Mouse (Mus musculus): ENCODE measurements around the gene Tsfm. TPM values are rescaled to one million over a fixed set of nuclear protein-coding genes. Genes with fewer than 3 reads are reported as not detected.
A peak's percentile ranks its signal among the peaks of the same experiment; 100 is the strongest.
"Not testable (repeated sequence)": the region's sequence is repeated elsewhere in the genome, so short reads cannot be mapped to it uniquely, and the experiment has no call there.

Gene Tsfm
- total and polyA plus RNA-seq, 2 experiments from 2014 or later, result 49.0 to 62.7 TPM

DNA sequence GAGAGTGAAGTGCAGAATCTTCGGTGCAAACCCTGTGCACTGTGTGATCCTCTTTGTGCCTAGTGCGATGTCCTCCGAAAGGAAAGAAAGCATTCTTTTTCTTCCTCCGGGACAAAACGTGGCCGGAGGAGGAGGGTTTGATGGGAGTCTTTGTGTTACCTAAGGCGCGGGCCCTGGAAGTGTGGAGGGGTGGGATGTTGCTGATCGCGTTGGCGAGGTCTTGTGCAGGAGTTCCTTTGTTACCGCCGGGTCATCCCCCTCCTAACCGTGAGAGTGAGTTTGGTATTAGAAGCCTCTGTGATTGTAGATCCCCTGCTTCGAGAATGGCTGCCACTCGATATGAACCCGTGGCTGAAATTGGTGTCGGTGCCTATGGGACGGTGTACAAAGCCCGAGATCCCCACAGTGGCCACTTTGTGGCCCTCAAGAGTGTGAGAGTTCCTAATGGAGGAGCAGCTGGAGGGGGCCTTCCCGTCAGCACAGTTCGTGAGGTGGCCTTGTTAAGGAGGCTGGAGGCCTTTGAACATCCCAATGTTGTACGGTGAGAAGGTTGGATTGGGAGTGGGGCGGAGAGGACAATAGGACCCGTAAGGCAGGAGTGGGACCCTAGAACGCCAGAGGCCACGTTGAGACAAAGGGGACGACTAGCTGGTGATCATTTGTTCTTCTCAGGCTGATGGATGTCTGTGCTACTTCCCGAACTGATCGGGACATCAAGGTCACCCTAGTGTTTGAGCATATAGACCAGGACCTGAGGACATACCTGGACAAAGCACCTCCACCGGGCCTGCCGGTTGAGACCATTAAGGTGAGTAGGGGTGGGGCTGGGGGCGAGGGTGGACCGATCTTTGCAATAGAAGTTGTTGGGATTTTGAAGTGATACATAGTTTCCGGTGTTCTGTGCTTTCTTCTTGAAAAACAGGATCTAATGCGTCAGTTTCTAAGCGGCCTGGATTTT is 33.6 kb upstream of the Tsfm start:
- DNase-seq (ENCODE audit: low spot score) (no peak), ATAC-seq (peak; percentile 0; the same call in 1 of the 2 replicates)
- peak overlapping the region; percentile 80 for H3K4me3 ChIP-seq (ENCODE audit: low read length)
- H3K9me3 ChIP-seq (ENCODE audit: low read length), result no peaks in the 10 kb centered on the region
- no peaks in the 10 kb centered on the region for H3K27me3 ChIP-seq (ENCODE audit: insufficient read depth, low read length)
- peaks cover 36% of the 10 kb centered on the region for H3K36me3 ChIP-seq (ENCODE audit: insufficient read depth, low read length)
- H3K4me2 ChIP-seq (ENCODE audit: low read depth, low read length), result peak overlapping the region; percentile 79
- peak overlapping the region; percentile 97 for H3K9ac ChIP-seq (replicated peaks; ENCODE audit: low read length)
- 12% methylated on average over 37 of the region's 37 CpGs for WGBS
- peaks cover 19% of the 10 kb centered on the region; the same call in 1 of the 2 replicates for H3K4me1 ChIP-seq (ENCODE audit: insufficient read depth, low read length)
- no peak for TF ChIP-seq CTCF (IDR thresholded peaks at IDR 0.05; ENCODE audit: low read depth)
- H3K27ac ChIP-seq, result peak overlapping the region; percentile 92

DNA sequence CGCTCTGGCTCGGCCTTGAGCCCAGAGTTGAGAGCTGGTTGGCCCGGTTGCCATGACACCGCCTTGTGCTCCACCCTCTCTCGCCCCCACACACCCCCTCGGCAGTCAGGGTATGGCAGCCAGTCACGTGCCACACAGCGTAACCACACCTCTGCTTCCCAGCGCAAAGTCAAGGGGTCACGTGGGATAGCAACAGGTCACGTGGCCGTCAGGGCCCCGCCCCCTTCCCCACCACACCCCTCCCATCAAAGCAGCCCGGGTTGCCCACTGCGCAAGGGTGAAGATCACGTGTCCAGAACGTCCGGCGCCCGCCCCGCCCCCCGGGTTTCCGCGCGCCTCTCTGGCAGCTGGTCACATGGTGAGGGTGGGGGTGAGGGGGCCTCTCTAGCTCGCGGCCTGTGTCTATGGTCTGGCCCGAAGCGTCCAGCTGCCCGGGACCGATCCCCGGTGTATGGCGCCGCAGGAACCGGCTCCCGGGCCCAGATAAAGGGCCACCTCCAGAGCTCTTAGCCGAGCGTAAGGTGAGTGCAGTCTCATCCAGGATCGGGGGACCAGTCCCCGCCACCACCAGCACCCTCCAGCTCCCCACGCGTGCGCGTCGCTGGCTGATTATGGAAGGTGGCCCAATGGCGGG is 32.7 kb upstream of the Tsfm start, which contains the start of gene Cdk4:
Gene Cdk4, plus strand, starts transcription at position 296 of the 634 bp plus-strand sequence.
- Histone ChIP-seq H3K4me1 (ENCODE audit: insufficient read depth, low read length) (peaks cover 12% of the 10 kb centered on the region; the same call in 1 of the 2 replicates), H3K36me3 (ENCODE audit: insufficient read depth, low read length) (peaks cover 36% of the 10 kb centered on the region), H3K27ac (peak within 1 kb of the TSS; percentile 92), H3K9ac (replicated peaks; ENCODE audit: low read length) (peak within 1 kb of the TSS; percentile 97), H3K4me3 (ENCODE audit: low read length) (peak within 1 kb of the TSS; percentile 80), H3K9me3 (ENCODE audit: low read length) (no peaks in the 10 kb centered on the region), H3K4me2 (ENCODE audit: low read depth, low read length) (peak within 1 kb of the TSS; percentile 79), H3K27me3 (ENCODE audit: insufficient read depth, low read length) (no peaks in the 10 kb centered on the region)
- WGBS, result under 1% methylated on average over 45 of the region's 46 CpGs
- TF ChIP-seq CTCF (IDR thresholded peaks at IDR 0.05; ENCODE audit: low read depth), result peak; percentile 31; the same call in 1 of the 2 replicates
- ATAC-seq, result peak; percentile 94
- DNase-seq (ENCODE audit: low spot score), result peak; percentile 99

DNA sequence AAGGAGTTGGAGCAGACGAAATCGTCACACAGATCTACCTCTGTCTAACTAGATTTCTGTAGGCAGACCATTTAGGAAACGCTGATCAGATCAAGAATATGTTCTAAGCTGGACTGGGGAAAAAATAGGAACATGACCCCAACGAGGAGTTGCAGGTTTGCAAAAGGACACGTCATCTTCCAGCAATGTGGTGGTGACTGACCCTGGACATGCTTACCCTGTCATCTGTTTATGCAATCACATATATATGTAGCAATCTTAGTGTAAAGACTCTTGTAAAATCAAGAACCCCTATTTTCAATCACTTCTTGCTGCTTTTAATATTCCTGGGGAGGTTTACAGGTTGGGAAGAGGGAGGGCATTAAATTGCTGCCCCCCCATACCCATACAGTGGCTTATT is 31.9 kb upstream of the Tsfm start:
- no peak overlapping the region for H3K4me3 ChIP-seq (ENCODE audit: low read length)
- no peak for TF ChIP-seq CTCF (IDR thresholded peaks at IDR 0.05; ENCODE audit: low read depth)
- no peak overlapping the region for H3K9ac ChIP-seq (replicated peaks; ENCODE audit: low read length)
- peaks cover 12% of the 10 kb centered on the region; the same call in 1 of the 2 replicates for H3K4me1 ChIP-seq (ENCODE audit: insufficient read depth, low read length)
- no peak for ATAC-seq
- 76% methylated on average over 5 of the region's 5 CpGs for WGBS
- H3K27me3 ChIP-seq (ENCODE audit: insufficient read depth, low read length), result no peaks in the 10 kb centered on the region
- peaks cover 31% of the 10 kb centered on the region for H3K36me3 ChIP-seq (ENCODE audit: insufficient read depth, low read length)
- no peaks in the 10 kb centered on the region for H3K9me3 ChIP-seq (ENCODE audit: low read length)
- peak overlapping the region; percentile 53 for H3K4me2 ChIP-seq (ENCODE audit: low read depth, low read length)
- peak overlapping the region; percentile 68; the same call in 1 of the 2 replicates for H3K27ac ChIP-seq
- DNase-seq (ENCODE audit: low spot score), result no peak

DNA sequence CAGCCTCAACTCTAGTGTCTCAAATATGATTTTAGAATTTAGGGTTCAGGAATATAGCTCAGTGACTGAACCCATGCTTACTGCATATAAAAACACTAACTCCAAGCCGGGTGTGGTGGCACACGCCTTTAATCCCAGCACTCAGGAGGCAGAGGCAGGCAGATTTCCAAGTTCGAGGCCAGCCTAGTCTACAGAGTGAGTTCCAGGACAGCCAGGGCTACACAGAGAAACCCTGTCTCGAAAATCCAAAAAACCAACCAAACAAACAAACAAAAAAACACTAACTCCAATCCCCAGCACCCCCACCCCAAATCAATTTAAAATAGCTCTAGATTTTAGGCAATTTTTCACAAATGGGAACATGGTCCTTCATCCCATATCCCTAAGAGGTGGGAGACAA is 31.5 kb upstream of the Tsfm start:
- Histone ChIP-seq H3K36me3 (ENCODE audit: insufficient read depth, low read length) (peaks cover 31% of the 10 kb centered on the region), H3K4me1 (ENCODE audit: insufficient read depth, low read length) (peaks cover 12% of the 10 kb centered on the region; the same call in 1 of the 2 replicates)
- ATAC-seq; H3K27me3 ChIP-seq (ENCODE audit: insufficient read depth, low read length); H3K9me3 ChIP-seq (ENCODE audit: low read length); H3K4me2 ChIP-seq (ENCODE audit: low read depth, low read length); DNase-seq (ENCODE audit: low spot score); H3K4me3 ChIP-seq (ENCODE audit: low read length); H3K27ac ChIP-seq; H3K9ac ChIP-seq (replicated peaks; ENCODE audit: low read length): not testable (repeated sequence)
- WGBS, result 88% methylated on average over 4 of the region's 4 CpGs

DNA sequence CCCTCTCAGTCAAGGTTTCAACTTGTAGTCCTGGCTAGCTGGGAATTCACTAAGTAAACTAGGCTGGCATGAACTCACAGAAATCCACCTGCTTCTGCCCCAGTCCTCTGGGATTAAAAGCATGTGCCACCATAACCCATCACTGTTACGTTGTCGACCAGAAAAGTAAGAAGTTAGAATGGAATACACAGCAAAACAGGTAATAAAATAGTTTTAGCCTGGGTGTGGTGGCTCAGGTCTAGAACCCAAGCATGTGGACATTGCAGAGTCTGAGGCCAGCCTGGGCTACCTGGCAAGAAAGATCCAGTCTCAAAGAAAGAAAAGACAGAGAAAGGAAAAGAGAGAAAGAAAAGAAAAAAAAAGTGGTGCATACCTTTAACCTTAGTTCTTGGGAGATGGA is 30.9 kb upstream of the Tsfm start:
- DNase-seq (ENCODE audit: low spot score), result no peak
- H3K36me3 ChIP-seq (ENCODE audit: insufficient read depth, low read length), result peaks cover 28% of the 10 kb centered on the region
- peak overlapping the region; percentile 88 for H3K4me2 ChIP-seq (ENCODE audit: low read depth, low read length)
- H3K27ac ChIP-seq, result peak overlapping the region; percentile 92; the same call in 1 of the 2 replicates
- WGBS, result 55% methylated on average over 2 of the region's 2 CpGs
- no peak overlapping the region; the same call in 1 of the 2 replicates for H3K9ac ChIP-seq (replicated peaks; ENCODE audit: low read length)
- H3K4me1 ChIP-seq (ENCODE audit: insufficient read depth, low read length), result peaks cover 12% of the 10 kb centered on the region; the same call in 1 of the 2 replicates
- no peaks in the 10 kb centered on the region for H3K27me3 ChIP-seq (ENCODE audit: insufficient read depth, low read length)
- H3K9me3 ChIP-seq (ENCODE audit: low read length), result no peaks in the 10 kb centered on the region
- H3K4me3 ChIP-seq (ENCODE audit: low read length), result peak overlapping the region; percentile 86; the same call in 1 of the 2 replicates
- ATAC-seq, result no peak
- no peak for TF ChIP-seq CTCF (IDR thresholded peaks at IDR 0.05; ENCODE audit: low read depth)

DNA sequence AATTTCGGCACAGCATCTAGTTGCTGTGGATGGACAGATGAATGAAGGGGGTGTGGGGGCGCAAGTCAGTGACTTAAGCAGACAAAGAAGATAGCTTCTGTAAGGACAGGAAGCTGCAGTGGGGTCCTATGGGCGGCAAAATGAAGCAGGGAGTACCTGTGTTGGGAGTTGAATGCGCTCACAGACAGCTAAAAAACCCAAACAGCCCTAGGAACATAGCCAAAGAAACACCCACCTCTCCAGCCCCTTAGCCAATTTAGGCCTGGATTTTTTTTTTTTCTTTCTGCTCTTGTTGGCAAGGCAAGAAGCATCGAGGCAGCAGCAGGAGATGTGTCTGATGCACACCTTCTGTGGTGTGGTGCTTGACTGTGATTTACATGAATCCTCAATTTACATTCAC is 30.4 kb upstream of the Tsfm start:
- no peak for ATAC-seq

More for the DNA sequence above, 30.4 kb upstream of the Tsfm start:
- H3K36me3 ChIP-seq (ENCODE audit: insufficient read depth, low read length), result peaks cover 28% of the 10 kb centered on the region
- peaks cover 12% of the 10 kb centered on the region; the same call in 1 of the 2 replicates for H3K4me1 ChIP-seq (ENCODE audit: insufficient read depth, low read length)
- H3K4me3 ChIP-seq (ENCODE audit: low read length), result peak overlapping the region; percentile 86
- no peaks in the 10 kb centered on the region for H3K27me3 ChIP-seq (ENCODE audit: insufficient read depth, low read length)
- H3K27ac ChIP-seq, result peak overlapping the region; percentile 92
- 22% methylated on average over 5 of the region's 5 CpGs for WGBS
- TF ChIP-seq CTCF (IDR thresholded peaks at IDR 0.05; ENCODE audit: low read depth), result no peak
- peak overlapping the region; percentile 93 for H3K9ac ChIP-seq (replicated peaks; ENCODE audit: low read length)
- H3K9me3 ChIP-seq (ENCODE audit: low read length), result no peaks in the 10 kb centered on the region
- H3K4me2 ChIP-seq (ENCODE audit: low read depth, low read length), result peak overlapping the region; percentile 88
- no peak for DNase-seq (ENCODE audit: low spot score)

All from hindbrain, postnatal 0 days (tissue).